Mouse (Mus musculus): ENCODE measurements around the gene Ccl9.
"Not testable (repeated sequence)": the region's sequence is repeated elsewhere in the genome, so short reads cannot be mapped to it uniquely, and the experiment has no call there.

Ccl9 gene

GRCm38 (mm10) chr11:83578999-83579398, 563 bp upstream of the Ccl9 start:
- DNase-seq = no peak

DNA sequence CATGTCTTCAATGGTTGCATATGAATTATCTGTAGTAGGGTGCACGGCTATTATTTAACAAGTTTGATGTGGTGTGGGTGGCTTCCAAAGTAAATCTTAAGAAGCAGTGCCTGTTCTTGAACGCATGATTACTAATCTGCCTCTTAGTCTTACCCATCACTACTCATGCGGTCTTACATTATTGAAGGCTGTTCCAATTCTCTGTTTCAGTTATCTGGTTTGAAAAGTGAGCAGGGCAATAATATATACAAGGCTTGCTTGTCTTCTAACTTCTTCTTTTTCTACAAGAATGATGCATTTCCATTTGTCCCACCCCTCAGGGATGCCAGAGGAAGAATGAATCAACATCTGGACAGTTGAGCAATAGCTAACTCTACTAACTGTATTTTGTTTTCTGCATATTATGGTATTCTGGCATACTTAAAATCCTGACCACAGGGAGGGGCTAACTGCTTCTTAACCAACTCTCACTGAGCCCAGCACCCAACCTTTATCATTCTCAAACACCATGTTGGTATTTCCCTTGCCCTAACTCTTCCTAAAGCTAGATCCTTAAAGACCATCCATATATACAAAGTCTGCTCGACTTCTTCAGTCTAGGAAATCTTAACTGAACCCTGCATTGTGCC, 1.4 kb downstream of the Ccl9 start:
- DNase-seq = no peak

- no peak for DNase-seq
Observed at GRCm38 (mm10) chr11:83572834-83573233, 5.6 kb downstream of the Ccl9 start.

GRCm38 (mm10) chr11:83572223-83572622, 6.2 kb downstream of the Ccl9 start:
- peak in 1 of 2 experiments; percentile 26 for DNase-seq

DNA sequence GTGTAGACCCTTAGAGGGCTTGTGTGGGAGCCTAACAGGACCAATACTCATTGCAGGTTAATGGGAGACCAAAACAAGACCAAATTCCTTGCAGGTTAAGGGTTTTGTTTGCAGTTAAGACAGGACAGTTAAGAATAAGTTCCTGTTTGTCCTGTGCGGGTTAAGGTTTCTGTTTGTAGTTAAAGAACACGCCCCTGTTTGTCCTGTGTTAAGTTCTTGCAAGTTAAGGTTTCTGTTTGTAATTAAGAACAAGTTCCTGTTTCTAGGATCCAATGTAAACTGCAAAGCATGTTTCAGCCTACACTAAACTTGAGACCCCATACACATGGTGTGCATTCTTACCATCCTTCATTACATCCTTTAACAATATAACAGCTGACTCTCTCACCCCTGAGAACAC, 8.2 kb downstream of the Ccl9 start:
- DNase-seq = no peak

DNA sequence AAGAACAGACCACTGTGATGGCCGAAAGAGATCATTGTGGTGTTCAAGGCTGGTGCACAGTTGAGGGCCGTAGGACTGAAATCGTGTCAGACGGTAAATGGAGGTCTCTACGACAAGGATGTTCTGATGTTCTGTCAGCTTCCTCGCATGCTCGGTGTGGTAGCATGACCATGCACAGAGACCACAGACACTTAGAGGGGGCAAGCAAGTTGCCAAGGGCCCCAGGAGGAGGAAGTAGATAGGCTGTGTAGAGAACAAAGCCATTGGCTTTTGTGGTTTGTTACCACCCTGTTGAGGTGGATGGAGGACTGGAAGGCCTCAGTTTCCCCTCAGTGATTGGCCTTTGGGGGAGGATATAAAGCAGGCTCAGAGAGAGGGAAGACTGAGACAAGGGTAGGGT, 9.2 kb downstream of the Ccl9 start:
- no peak for DNase-seq

GRCm38 (mm10) chr11:83568786-83569185, 9.7 kb downstream of the Ccl9 start:
- no peak for DNase-seq

GRCm38 (mm10) chr11:83568061-83568460, 10.4 kb downstream of the Ccl9 start:
- no peak for DNase-seq

- DNase-seq = no peak
Observed at GRCm38 (mm10) chr11:83567311-83567710, 11.1 kb downstream of the Ccl9 start.

- no peak for DNase-seq
Observed at GRCm38 (mm10) chr11:83566617-83567016, 11.8 kb downstream of the Ccl9 start.

DNA sequence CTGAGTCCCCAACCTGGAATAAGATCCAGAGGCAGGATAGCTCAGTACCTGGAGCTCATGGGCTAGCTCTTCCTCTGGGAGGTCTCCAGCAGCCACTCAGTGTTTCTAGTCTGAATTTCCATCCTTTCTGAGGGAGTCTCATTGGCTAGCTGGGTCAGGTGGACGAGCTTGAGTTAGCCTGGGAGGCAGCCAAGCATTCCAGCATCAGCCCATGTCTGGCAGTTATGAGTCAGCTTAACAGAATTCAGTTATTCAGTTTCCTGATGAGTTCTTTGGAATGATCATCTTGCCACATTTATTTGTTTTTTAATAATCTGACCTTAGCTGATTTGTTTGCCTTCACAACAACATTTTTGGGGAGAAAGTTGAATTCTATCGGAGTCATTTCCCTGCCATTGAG, 14.7 kb downstream of the Ccl9 start:
- no peak for DNase-seq

DNA sequence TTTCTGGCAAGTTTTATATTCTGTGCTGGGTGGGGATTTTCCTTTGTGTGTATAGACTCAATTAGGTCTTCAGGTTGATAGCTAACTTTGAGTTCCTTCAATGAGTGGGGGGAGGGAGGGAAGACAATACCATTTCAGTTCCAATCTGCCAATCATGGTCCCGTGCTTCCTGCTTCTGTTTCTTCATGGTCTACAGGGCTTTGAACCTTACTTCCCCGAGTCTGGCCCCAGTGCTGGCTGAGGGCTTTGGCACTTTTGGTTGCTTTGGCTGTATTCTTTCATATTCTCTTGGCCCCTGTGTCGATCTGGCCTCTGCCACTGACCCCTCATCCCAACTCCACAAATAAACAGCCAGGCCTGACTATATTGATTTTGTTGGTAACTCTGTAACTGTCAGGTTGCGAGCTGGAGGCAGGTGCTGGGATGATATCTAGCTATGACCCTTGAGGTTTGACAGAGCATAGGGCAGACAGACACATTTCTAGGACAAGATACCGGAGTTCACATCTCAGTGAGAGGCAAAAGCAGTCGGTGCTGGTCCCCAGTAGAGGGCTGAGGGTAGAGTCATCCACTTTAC, 16.0 kb downstream of the Ccl9 start:
- no peak for DNase-seq

DNA sequence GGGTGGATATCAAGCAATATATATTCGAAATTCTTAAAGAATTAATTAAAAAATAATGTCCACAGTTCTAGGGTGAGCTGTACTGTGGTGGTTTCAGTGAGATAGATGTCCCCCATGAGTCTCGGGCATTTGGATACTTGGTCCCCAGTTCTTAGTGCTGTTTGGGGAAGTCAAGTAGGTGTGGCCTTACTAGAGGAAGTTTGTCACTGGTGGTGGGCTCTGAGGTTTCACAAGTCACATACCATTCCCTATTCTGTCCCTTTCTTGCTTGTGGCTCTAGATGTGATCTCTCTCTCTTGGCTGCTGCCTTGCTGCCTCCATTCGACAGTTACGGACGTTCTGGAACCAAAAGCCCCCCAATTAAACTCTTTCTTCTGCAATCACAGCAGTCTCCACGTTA, 18.0 kb downstream of the Ccl9 start:
- DNase-seq = no peak

DNA sequence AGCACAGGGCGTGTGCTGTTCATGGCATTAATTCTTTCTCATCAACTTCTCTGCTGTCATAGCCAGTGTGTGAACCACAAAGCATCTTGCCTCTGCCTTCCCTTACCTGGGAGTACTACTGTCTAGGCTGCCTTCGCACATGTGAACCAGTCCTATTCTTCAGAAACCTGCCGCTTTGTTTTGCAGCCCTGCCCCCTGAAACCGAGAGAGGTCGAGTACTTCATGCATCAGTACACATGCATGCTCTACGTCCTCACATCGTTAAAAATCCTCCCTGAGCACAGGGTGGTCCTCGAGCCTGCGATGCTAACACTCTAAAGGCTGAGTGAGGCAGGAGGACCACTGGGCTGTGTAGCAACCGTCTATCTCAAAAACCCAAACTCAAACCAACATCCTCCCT, 21.4 kb downstream of the Ccl9 start:
- no peak for DNase-seq

DNA sequence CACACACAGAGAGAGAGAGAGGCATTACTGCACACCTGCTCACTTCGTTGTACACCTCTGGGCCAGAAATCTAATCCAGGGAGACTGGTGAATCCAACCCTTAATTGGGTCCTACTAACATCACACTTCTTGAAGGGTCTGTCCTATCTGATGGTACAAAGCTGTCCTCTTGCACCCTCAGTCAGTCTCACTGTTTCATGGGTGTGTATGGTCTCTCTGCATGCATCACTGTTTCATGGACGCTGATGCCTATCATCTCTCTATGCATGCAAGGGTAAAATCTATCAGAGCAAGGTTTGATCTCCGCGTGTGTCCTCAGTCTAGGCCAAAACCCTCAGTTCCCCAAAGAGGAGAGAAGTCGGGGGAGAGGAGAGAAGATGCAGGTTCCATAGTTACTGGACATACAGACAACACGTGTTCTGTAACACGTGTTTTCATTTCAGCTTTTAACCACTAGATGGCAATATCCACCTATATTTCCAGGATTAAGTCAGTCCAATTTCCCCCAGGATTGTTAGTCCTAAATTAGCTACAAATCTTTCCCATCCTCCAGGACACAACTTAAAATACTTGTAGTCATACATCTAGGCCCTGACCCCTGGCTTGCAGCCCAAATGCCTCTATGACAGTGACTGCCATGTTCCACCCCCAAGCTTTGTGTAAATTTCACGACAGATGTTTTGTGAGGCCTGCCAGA, 22.2 kb downstream of the Ccl9 start:
- peak in 1 of 2 experiments; percentile 38 for DNase-seq

DNA sequence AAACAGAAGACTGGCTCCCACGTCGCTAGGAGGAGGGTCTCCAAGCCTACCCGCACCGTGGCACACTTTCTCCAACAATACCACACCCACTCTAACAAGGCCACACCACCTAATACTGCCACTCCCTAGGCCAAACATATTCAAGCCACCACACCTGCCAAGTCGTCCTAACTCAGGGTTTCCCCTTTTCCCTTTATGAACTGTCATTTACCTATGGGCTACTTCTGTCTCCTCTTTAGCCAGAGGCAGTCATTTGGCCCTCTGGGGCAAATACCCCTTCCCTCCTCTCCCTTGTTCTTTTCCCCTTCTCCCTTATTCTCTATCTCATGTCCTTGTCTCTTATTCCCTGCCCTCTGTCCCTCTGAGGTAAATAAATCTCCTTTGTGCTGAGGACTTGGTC, 26.8 kb downstream of the Ccl9 start:
- DNase-seq = no peak

- not testable (repeated sequence) for DNase-seq
Observed at GRCm38 (mm10) chr11:83551037-83551436, 27.4 kb downstream of the Ccl9 start.

GRCm38 (mm10) chr11:83550186-83550632, 28.2 kb downstream of the Ccl9 start:
- DNase-seq = no peak

- no peak for DNase-seq
Observed at GRCm38 (mm10) chr11:83544214-83544613, 34.2 kb downstream of the Ccl9 start.

- DNase-seq = no peak
Observed at GRCm38 (mm10) chr11:83541415-83541814, 37.0 kb downstream of the Ccl9 start.

GRCm38 (mm10) chr11:83540931-83541330, 37.5 kb downstream of the Ccl9 start:
- no peak for DNase-seq

DNA sequence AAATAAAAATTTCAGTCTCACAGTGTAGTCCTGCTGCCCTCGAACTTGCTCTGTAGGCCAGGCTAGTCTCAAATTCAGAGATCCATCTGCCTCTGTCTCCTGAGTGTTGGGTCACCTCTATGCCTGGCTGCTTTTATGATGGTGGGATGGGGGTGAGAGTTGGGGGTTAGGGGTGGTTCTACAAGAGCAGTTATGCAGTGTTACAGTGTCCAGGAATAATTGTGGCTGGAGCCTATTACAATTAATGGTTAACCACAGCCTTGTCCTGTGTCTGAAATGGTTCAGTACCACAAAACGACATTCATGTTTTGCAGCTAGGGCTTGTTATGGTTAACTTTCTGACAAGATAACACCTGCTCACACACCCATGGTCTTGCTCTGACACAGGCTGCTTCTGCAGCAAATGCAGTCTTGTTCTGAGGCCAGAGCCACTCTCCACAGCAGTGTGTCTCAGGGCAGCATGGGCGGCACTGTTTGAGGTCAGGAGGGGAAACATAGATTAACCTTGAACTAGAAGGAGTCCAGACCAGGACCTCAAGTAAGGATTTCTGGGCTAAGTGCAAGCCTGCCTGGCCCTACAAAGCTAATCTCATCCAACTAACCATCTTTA, 39.6 kb downstream of the Ccl9 start:
- peak; percentile 7 to 68 for DNase-seq

- DNase-seq = no peak
Observed at GRCm38 (mm10) chr11:83536831-83537230, 41.6 kb downstream of the Ccl9 start.

Measured in kidney, adult 8-10 months (tissue).